Mouse (Mus musculus): ENCODE results near the gene Sgip1. TPM values are rescaled to one million over a fixed set of nuclear protein-coding genes. Genes with fewer than 3 reads are reported as not detected.

Gene Sgip1
- polyA plus RNA-seq, 1 experiment from 2014 or later: 68.3 TPM

DNA sequence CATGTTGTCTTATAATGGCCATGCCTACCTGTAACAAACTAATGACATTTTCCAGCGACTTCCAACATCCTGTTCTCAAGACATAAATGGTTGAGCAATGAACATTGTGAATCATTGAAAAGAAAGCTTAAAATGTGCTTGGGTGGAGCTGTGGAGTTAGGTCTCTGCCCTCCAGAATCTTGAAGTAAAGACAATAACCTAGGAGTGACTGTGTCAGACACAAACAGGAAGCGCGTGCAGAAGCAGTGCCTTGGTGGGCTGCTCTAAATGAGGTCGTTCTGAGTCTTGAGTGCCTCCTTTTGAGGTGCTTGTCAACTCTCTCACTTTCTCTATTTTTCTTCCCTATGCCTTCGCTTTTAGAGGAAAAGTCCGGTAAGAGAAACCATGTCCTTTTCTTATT, 159.1 kb downstream of the Sgip1 start:
- Histone ChIP-seq H3K4me1 (replicated peaks; ENCODE audit: control insufficient read depth, insufficient read depth, low read length) (no peaks in the 10 kb centered on the region), H3K4me2 (replicated peaks) (no peak overlapping the region), H3K4me3 (replicated peaks; ENCODE audit: low read length) (no peak overlapping the region), H3K27ac (no peak overlapping the region), H3K27me3 (ENCODE audit: control insufficient read depth, insufficient read depth, low read length) (no peaks in the 10 kb centered on the region), H3K36me3 (replicated peaks; ENCODE audit: control insufficient read depth, insufficient read depth) (peaks cover 5% of the 10 kb centered on the region), H3K9me3 (ENCODE audit: control insufficient read depth, low read length) (peaks cover 7% of the 10 kb centered on the region; the same call in 1 of the 2 replicates), H3K9ac (no peak overlapping the region)
- 90% methylated on average over 6 of the region's 6 CpGs for WGBS
- no peak for DNase-seq (ENCODE audit: low spot score)
- ATAC-seq (ENCODE audit: low FRiP score): no peak

DNA sequence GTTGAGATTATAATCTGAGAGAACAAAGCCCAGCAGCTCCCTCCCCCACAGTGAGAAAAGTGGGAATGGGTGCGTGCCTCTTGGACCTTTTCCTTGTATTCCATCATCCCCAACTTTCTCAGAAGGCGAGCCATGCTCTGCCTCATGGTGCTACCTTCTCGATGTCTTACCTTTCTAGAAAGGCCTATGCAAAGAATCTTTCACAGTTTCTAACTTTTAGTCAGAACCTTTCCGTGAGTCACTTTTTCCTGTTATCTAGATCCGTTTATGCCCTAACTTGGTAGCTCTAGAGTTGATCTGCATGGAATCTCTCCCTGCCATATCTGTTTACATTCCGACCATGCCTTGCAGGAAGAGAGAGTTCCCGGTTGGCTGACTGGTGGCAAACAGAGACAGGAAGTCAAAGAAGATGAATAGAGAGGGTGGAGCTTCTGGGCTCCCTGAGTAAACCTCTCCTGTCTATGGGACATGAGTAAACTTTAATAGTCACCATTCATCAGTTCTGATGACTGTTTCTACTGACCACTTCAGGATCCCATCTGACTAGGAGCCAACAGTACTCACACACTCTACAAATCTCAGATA, 166.8 kb downstream of the Sgip1 start:
- no peak overlapping the region for H3K9ac ChIP-seq
- H3K36me3 ChIP-seq (replicated peaks; ENCODE audit: control insufficient read depth, insufficient read depth): peaks cover under 1% of the 10 kb centered on the region; the same call in 1 of the 2 replicates
- H3K9me3 ChIP-seq (ENCODE audit: control insufficient read depth, low read length): no peaks in the 10 kb centered on the region
- no peak overlapping the region for H3K27ac ChIP-seq
- ATAC-seq (ENCODE audit: low FRiP score) (no peak), DNase-seq (ENCODE audit: low spot score) (no peak)
- H3K4me1 ChIP-seq (replicated peaks; ENCODE audit: control insufficient read depth, insufficient read depth, low read length): no peaks in the 10 kb centered on the region
- H3K4me3 ChIP-seq (replicated peaks; ENCODE audit: low read length): no peak overlapping the region
- H3K4me2 ChIP-seq (replicated peaks): no peak overlapping the region
- no peaks in the 10 kb centered on the region for H3K27me3 ChIP-seq (ENCODE audit: control insufficient read depth, insufficient read depth, low read length)
- WGBS: 85% methylated on average over 7 of the region's 7 CpGs

DNA sequence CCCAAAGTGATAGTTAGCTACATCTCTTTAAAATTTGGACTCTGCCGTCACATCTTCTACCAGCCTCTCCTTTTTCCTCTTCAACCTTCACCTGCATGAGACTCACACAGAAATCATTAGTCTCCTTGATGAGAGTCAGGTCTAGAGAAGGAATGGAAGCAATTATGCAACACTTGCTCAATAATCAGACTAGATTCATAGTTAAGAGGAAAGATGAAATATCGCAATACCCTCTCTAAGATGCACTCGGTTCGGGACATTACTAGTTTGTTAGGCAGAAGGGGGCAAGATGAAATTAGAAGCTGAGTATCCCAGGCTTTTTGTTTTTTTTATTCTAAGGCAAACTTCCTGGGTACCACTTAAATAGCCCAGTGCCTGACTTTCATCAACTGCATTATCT, 169.1 kb downstream of the Sgip1 start:
- DNase-seq (ENCODE audit: low spot score) (no peak), ATAC-seq (ENCODE audit: low FRiP score) (no peak)
- Histone ChIP-seq H3K27ac (no peak overlapping the region), H3K36me3 (replicated peaks; ENCODE audit: control insufficient read depth, insufficient read depth) (peaks cover 17% of the 10 kb centered on the region), H3K27me3 (ENCODE audit: control insufficient read depth, insufficient read depth, low read length) (no peaks in the 10 kb centered on the region), H3K9me3 (ENCODE audit: control insufficient read depth, low read length) (no peaks in the 10 kb centered on the region), H3K4me2 (replicated peaks) (no peak overlapping the region), H3K4me1 (replicated peaks; ENCODE audit: control insufficient read depth, insufficient read depth, low read length) (no peaks in the 10 kb centered on the region), H3K9ac (no peak overlapping the region), H3K4me3 (replicated peaks; ENCODE audit: low read length) (no peak overlapping the region)
- WGBS: 95% methylated on average over 4 of the region's 4 CpGs

DNA sequence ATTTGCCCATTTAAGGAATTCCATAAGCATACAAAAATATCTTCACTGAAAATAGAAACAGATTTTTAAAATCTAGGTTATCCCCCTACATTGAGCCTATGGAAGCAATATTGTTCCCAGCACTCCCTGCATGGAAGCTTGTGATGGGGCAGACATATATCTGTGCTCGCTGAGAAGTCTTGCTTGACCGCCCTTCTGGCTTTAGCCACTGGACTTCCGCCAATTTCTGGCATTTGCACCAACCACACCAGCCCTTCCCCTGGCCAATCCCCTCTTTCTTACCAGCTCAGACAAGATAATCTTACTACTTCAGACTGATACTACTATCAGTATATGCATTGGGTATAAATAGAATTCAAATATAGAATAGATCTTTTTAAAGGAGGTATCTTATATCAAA, 172.1 kb downstream of the Sgip1 start:
- H3K4me3 ChIP-seq (replicated peaks; ENCODE audit: low read length): no peak overlapping the region
- peaks cover 21% of the 10 kb centered on the region for H3K36me3 ChIP-seq (replicated peaks; ENCODE audit: control insufficient read depth, insufficient read depth)
- DNase-seq (ENCODE audit: low spot score) (no peak), ATAC-seq (ENCODE audit: low FRiP score) (no peak)
- H3K9me3 ChIP-seq (ENCODE audit: control insufficient read depth, low read length): no peaks in the 10 kb centered on the region
- H3K4me2 ChIP-seq (replicated peaks): no peak overlapping the region
- 85% methylated on average over 3 of the region's 3 CpGs for WGBS
- no peak overlapping the region for H3K27ac ChIP-seq
- H3K27me3 ChIP-seq (ENCODE audit: control insufficient read depth, insufficient read depth, low read length): no peaks in the 10 kb centered on the region
- H3K4me1 ChIP-seq (replicated peaks; ENCODE audit: control insufficient read depth, insufficient read depth, low read length): no peaks in the 10 kb centered on the region
- no peak overlapping the region for H3K9ac ChIP-seq

DNA sequence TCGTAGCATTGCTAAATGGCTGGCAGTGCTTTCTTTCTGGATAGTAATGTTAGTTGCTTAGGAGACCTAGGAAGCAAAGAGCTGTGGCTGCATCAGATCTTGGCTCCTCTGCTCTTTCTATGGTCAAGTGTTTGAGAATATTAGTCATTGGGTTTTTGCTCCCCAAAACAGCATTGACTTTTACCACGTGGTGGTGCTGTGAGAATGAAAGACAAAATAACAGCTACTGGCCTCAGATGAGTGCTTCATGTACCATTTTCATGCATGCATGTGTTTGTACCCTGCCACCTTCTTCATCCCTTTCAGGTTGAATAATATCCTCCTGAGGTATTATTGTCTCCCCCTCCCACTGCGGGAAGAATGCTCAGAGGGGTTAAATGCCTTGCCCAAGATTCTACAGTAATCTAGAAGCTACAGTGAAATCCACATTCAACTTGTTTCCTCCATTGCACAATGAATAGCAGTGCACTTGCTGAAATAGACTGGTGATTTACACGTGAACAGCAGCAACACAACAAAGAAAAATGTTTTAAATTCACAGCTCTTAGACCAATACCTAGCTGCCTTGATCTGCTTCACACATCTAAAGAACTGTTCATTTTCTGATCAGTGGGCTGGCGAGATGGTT, 172.7 kb downstream of the Sgip1 start:
- Histone ChIP-seq H3K36me3 (replicated peaks; ENCODE audit: control insufficient read depth, insufficient read depth) (peaks cover 25% of the 10 kb centered on the region), H3K9me3 (ENCODE audit: control insufficient read depth, low read length) (no peaks in the 10 kb centered on the region), H3K4me1 (replicated peaks; ENCODE audit: control insufficient read depth, insufficient read depth, low read length) (no peaks in the 10 kb centered on the region), H3K27ac (no peak overlapping the region), H3K27me3 (ENCODE audit: control insufficient read depth, insufficient read depth, low read length) (no peaks in the 10 kb centered on the region), H3K4me2 (replicated peaks) (no peak overlapping the region), H3K9ac (no peak overlapping the region), H3K4me3 (replicated peaks; ENCODE audit: low read length) (no peak overlapping the region)
- 78% methylated on average over 5 of the region's 5 CpGs for WGBS
- ATAC-seq (ENCODE audit: low FRiP score) (no peak), DNase-seq (ENCODE audit: low spot score) (no peak)

DNA sequence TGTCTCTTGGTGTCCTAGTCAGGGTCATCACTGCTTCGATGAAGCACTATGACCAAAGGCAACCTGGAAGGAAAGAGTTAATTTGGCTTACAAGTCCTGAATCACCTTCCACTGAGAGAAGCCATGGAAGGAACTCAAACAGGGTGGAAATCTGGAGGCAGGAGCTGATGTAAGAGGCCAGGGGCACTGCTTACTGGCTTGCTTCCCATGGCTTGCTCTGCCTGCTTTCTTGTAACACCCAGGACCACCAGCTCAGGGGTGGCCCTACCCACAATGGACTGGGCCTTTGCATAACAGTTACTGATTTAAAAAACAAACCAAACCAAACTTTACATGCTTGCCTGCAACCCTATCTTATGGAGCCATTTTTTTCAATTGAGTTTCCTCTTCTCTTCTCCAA, 177.1 kb downstream of the Sgip1 start:
- Histone ChIP-seq H3K27me3 (ENCODE audit: control insufficient read depth, insufficient read depth, low read length) (no peaks in the 10 kb centered on the region), H3K9me3 (ENCODE audit: control insufficient read depth, low read length) (no peaks in the 10 kb centered on the region), H3K36me3 (replicated peaks; ENCODE audit: control insufficient read depth, insufficient read depth) (peaks cover 50% of the 10 kb centered on the region), H3K4me2 (replicated peaks) (no peak overlapping the region), H3K9ac (no peak overlapping the region), H3K27ac (no peak overlapping the region), H3K4me1 (replicated peaks; ENCODE audit: control insufficient read depth, insufficient read depth, low read length) (no peaks in the 10 kb centered on the region), H3K4me3 (replicated peaks; ENCODE audit: low read length) (no peak overlapping the region)
- ATAC-seq (ENCODE audit: low FRiP score) (no peak), DNase-seq (ENCODE audit: low spot score) (no peak)
- WGBS: 93% methylated on average over 1 of the region's 1 CpGs

DNA sequence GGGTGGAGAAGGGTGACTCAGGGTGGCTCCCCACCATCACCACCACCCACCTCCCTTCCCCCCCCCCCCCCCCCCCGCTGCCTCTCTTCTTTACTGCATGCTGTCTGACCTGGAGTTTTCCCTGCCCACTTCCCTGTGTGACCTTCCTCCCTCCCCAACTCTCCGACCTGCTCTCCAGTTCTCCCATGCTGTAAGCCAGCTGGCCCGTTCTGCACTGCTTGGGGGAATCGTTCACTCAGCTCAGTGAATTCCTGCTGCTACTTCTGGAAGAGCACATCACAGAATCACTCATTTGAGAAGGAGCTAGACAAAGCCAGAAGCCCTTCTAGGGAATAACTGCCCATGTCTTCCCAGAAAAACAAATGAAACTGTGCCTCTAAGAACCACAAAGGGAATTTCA, 188.4 kb downstream of the Sgip1 start:
- ATAC-seq (ENCODE audit: low FRiP score) (no peak), DNase-seq (ENCODE audit: low spot score) (no peak)
- Histone ChIP-seq H3K4me1 (replicated peaks; ENCODE audit: control insufficient read depth, insufficient read depth, low read length) (no peaks in the 10 kb centered on the region), H3K36me3 (replicated peaks; ENCODE audit: control insufficient read depth, insufficient read depth) (peaks cover 37% of the 10 kb centered on the region), H3K4me2 (replicated peaks) (no peak overlapping the region), H3K27ac (no peak overlapping the region), H3K9ac (no peak overlapping the region), H3K4me3 (replicated peaks; ENCODE audit: low read length) (no peak overlapping the region), H3K27me3 (ENCODE audit: control insufficient read depth, insufficient read depth, low read length) (no peaks in the 10 kb centered on the region), H3K9me3 (ENCODE audit: control insufficient read depth, low read length) (no peaks in the 10 kb centered on the region)
- WGBS: 22% methylated on average over 3 of the region's 4 CpGs

DNA sequence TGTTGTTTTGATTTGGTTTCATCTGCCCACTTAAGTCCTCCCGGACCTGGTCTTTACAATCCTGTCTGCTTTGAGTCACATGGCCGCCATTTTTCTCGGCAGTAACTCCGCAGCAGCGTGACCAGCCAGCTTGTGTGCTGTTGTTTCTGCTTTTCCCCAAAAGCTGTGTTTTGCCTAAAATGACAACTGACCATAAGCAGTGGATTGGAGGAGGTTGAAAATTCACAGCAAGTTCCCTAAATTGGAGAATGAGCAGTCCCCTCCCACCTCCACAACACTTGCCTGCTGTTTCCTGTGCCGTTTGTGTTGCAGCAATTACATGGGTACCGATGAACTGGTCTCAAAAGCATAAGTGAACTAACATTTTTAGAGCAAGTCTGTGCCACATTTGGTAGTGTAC, 189.6 kb downstream of the Sgip1 start:
- WGBS: 89% methylated on average over 7 of the region's 7 CpGs
- H3K4me2 ChIP-seq (replicated peaks): no peak overlapping the region

DNA sequence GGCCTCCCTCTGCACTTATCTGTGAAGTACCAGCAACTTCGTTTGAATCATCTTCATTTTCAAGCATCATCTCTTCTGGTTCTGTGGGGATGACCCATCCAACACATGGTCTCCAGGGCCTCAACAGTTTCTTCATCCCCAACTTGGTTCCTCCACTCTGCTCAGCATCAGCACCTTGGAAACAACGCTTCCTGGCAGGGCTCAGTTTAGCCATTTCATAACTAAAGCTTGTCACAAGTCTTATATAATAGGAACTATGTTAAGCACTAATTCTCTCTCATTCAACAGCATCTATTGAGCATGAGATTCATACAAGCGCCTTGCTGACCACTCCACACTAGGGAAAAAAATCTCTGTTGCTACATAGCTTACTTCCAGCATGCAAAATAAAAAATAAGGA, 199.2 kb downstream of the Sgip1 start:
- 81% methylated on average over 3 of the region's 3 CpGs for WGBS
- H3K9me3 ChIP-seq (ENCODE audit: control insufficient read depth, low read length): peaks cover 4% of the 10 kb centered on the region; the same call in 1 of the 2 replicates
- H3K27me3 ChIP-seq (ENCODE audit: control insufficient read depth, insufficient read depth, low read length): no peaks in the 10 kb centered on the region
- H3K9ac ChIP-seq: no peak overlapping the region
- H3K36me3 ChIP-seq (replicated peaks; ENCODE audit: control insufficient read depth, insufficient read depth): peaks cover 20% of the 10 kb centered on the region
- DNase-seq (ENCODE audit: low spot score) (no peak), ATAC-seq (ENCODE audit: low FRiP score) (no peak)
- no peak overlapping the region for H3K4me2 ChIP-seq (replicated peaks)
- no peak overlapping the region for H3K4me3 ChIP-seq (replicated peaks; ENCODE audit: low read length)
- H3K4me1 ChIP-seq (replicated peaks; ENCODE audit: control insufficient read depth, insufficient read depth, low read length): no peaks in the 10 kb centered on the region
- no peak overlapping the region for H3K27ac ChIP-seq

More for the DNA sequence above, 189.6 kb downstream of the Sgip1 start:
- ATAC-seq (ENCODE audit: low FRiP score) (no peak), DNase-seq (ENCODE audit: low spot score) (no peak)
- Histone ChIP-seq H3K9ac (no peak overlapping the region), H3K27ac (no peak overlapping the region), H3K27me3 (ENCODE audit: control insufficient read depth, insufficient read depth, low read length) (no peaks in the 10 kb centered on the region), H3K4me1 (replicated peaks; ENCODE audit: control insufficient read depth, insufficient read depth, low read length) (no peaks in the 10 kb centered on the region), H3K4me3 (replicated peaks; ENCODE audit: low read length) (no peak overlapping the region), H3K9me3 (ENCODE audit: control insufficient read depth, low read length) (no peaks in the 10 kb centered on the region; the same call in 1 of the 2 replicates), H3K36me3 (replicated peaks; ENCODE audit: control insufficient read depth, insufficient read depth) (peaks cover 45% of the 10 kb centered on the region)

Measured in hindbrain, embryonic 14.5 days (tissue).